Mouse (Mus musculus): ENCODE results near the gene Gsdma3.

DNA sequence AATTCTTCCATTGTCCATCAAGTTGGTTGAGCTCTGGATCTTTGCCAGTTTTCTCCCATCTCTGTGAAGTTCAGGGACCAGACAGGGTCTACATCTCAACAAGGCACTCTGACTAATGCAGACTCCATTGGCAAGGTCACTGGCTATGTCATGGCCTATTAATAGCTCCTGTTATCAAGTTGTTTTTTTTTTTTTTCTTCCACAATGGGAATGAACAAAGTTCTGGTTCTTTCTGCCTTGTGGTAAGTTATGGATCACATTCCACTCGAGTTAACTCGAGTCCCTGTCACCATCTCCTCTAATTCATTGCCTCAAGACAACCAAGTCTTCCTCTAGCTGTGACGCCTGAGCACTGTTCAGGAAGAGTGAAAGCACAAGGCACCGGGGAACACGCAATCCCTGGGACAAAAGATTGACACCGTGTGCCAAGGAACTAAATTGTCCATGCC lies 37.3 kb upstream of the Gsdma3 start:
- no peak for TF ChIP-seq ZC3H11A (IDR thresholded peaks at IDR 0.05; ENCODE audit: low read depth, low read length)
- no peak for TF ChIP-seq HCFC1 (IDR thresholded peaks at IDR 0.05; ENCODE audit: low read depth, low read length)
- TF ChIP-seq USF2 (IDR thresholded peaks at IDR 0.05; ENCODE audit: borderline replicate concordance in 1 of 2, insufficient read depth in 1 of 2, low read depth in 1 of 2, low read length in 2 of 2): no peak
- TF ChIP-seq E2F4 (IDR thresholded peaks at IDR 0.05; ENCODE audit: borderline replicate concordance, low read depth, low read length): no peak
- no peak for TF ChIP-seq POLR2A (IDR thresholded peaks at IDR 0.05; ENCODE audit: control insufficient read depth in 1 of 2, insufficient read depth in 1 of 2, low read depth in 1 of 2, low read length in 2 of 2, poor library complexity in 1 of 2)
- no peak for TF ChIP-seq CTCF (IDR thresholded peaks at IDR 0.05 in 2 of 3, conservative IDR thresholded peaks at IDR 0.05 in 1 of 3; ENCODE audit: control insufficient read depth in 1 of 3, insufficient read depth in 1 of 3, low read depth in 2 of 3, low read length in 3 of 3, poor library complexity in 1 of 3, severe bottlenecking in 1 of 3)
- TF ChIP-seq EP300 (IDR thresholded peaks at IDR 0.05; ENCODE audit: low read depth in 1 of 2, low read length in 2 of 2): 0 out of 4 replicates have a peak, but pooled peaks of 1 of the 2 experiments have one; percentile 12
- TF ChIP-seq BHLHE40 (IDR thresholded peaks at IDR 0.05; ENCODE audit: borderline replicate concordance, low read depth, low read length): no peak
- no peak for TF ChIP-seq RAD21 (IDR thresholded peaks at IDR 0.05; ENCODE audit: low read depth, low read length)
- no peak; the same call in 1 of the 2 replicates for TF ChIP-seq TCF12 (IDR thresholded peaks at IDR 0.05; ENCODE audit: low read depth, low read length)
- 0 out of 2 replicates have a peak, but pooled peaks have one; percentile 42 for TF ChIP-seq ZKSCAN1 (IDR thresholded peaks at IDR 0.05; ENCODE audit: low read depth, low read length)

All from MEL (cell line).